Mouse (Mus musculus) thymus, postnatal 14 days (tissue): ENCODE results near the gene Hadhb.

Experiments used
- DNase-seq: peaks from one replicate; pipeline ENCODE4 v3.0.0; 2021

The Hadhb gene

GRCm38 (mm10) chr5:30131246-30131645 is 23.8 kb upstream of the Hadhb start:
- DNase-seq = no peak

GRCm38 (mm10) chr5:30132173-30132572 is 22.9 kb upstream of the Hadhb start:
- DNase-seq = no peak

DNA sequence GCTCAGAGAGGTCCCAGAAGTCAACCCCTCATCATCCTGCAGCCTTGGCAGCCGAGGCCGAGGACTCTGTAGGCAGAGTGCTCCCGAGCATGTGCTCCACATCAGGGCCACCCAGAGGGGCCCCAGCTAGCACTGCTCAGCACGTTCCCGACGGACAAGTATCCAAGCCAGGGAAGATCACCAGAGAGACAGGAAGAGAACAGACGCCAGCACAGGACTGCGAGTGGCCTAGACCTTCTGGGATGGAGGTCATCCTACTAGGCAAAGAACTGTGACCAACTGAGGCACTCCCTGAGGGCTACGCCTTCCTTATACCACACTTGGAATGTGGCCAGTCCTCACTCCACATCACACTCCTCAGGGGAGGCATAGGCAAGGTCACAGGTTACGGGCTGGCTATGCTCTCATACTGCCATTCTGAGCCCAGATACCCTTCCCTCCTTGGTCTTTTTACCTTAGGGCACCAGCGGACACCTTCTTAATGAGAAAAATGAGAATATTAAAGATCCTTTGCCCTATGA is 19.3 kb upstream of the Hadhb start:
- no peak for DNase-seq

GRCm38 (mm10) chr5:30137271-30137670 is 17.8 kb upstream of the Hadhb start:
- DNase-seq = no peak

- no peak for DNase-seq
Observed at GRCm38 (mm10) chr5:30138193-30138592, 16.9 kb upstream of the Hadhb start.

DNA sequence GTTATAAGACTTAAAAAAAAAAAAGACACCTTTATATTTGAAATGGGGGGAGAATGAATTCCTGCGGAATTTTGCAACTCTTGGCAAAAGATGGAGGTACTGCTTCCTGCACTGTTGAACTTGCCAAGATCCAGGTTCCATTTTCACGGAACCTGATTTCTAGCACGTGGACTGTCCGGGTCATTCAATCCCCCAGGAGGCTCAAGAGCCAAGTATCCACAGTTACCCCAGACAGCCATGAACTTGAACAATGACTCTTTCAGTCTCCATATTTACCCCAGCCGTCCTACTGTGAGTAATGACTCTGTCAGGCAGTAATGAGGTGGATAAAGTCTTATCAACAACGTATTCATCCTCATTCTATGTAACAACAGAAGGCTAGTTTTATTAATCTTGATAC is 8.5 kb upstream of the Hadhb start:
- DNase-seq = no peak

- no peak for DNase-seq
Observed at GRCm38 (mm10) chr5:30148133-30148920, 6.7 kb upstream of the Hadhb start.

GRCm38 (mm10) chr5:30152007-30152406 is 3.0 kb upstream of the Hadhb start:
- no peak for DNase-seq

- no peak for DNase-seq
Observed at GRCm38 (mm10) chr5:30152413-30152812, 2.6 kb upstream of the Hadhb start.

DNA sequence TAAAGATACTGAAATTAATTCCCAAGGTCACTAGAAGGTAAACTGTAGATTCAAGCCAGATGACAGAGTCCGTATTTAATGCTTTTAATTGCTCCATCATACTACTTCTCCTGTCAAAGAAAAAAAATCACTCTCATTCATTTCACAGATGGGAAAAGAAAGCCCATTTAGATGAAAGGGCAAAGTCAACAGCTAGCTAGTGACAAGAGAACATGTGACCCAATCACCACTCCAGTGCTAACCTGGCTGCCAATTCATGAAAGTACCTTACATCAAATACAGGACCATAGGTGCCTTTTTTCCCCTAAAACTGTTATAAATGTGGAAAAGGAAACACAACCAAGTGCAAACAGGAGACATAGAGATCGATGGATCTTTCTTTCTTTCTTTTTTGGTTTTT is 1.8 kb upstream of the Hadhb start:
- no peak for DNase-seq

- DNase-seq = no peak
Observed at GRCm38 (mm10) chr5:30154013-30154412, 1.0 kb upstream of the Hadhb start.

DNA sequence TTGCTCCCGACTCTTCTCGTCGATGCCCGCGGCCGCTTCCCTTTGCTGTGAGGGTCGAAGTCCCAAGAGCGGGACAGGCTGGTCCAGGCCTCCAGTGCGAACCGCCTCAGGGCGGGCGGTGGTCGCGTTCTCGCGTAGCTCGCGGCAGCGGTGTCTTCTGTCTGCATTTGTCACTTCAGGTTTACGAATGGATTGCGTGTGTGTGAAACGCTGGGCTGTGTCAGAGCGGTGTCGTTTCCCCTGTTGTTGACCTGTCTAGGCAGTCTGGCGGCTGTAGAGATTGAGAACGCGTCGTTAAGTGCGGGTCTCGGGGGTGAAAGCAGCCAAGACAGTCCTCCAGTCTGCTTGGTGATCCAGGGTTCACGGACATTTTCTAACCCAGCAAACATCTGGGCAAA is 346 bp downstream of the Hadhb start:
- DNase-seq = no peak

DNA sequence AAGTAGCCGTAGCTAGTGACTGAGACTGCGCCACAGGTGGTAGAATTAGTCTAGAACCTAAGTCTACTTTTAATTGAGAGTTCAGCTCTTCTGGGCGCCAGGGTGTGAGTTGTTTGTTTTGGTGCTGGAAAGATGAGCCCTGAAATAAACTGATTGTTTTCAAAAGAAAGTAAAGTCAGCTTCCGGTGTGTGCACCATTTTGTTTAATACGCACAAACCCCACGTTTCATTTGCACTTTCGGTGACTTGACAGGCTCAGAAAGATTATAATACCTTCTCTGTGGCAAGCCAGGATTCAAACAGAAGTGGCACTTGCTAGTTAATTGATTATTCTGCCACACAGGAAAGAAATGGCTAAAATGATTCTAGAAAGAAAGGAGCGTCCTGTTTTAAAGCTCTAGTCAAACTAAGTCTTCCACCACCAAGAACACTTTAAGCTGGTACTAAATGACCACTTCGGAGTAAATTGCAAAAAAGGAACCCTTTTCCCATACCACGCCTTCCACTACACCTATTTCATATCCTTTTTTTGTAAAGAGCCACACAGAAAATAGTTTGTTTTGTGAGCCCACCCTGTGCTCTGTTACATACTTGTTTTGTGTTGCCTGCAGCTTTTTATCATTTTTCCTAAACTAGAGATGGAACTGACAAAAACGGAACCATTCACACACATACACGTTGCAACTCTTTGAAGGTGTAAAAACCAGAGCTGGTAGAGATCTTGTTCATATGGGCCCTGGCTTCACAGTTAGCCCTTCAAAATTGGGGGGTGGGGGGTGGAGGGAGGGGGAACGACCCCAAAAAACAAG is 977 bp downstream of the Hadhb start:
- no peak for DNase-seq

- DNase-seq = no peak
Observed at GRCm38 (mm10) chr5:30159601-30160000, 4.6 kb downstream of the Hadhb start.

GRCm38 (mm10) chr5:30161836-30162235 is 6.8 kb downstream of the Hadhb start:
- no peak for DNase-seq

DNA sequence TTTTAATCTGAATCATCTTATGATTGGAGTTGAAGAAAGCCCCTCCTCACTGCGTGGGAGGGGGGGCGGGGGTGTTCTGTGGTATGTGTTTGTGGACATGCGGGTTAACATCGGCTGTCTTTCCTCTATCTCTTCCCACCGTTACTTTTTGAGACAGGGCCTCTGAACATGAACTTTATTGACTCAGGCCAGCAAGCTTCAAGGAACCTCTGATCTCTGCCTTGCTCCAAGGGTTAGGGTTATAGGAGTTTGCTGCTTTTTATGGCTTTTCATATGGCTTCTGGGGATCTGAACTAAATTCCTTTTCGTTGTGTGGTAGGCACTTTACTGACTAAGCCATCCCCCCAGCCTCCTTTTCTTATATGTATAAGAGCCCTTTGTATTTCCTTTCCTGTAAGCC is 7.3 kb downstream of the Hadhb start:
- DNase-seq = no peak

DNA sequence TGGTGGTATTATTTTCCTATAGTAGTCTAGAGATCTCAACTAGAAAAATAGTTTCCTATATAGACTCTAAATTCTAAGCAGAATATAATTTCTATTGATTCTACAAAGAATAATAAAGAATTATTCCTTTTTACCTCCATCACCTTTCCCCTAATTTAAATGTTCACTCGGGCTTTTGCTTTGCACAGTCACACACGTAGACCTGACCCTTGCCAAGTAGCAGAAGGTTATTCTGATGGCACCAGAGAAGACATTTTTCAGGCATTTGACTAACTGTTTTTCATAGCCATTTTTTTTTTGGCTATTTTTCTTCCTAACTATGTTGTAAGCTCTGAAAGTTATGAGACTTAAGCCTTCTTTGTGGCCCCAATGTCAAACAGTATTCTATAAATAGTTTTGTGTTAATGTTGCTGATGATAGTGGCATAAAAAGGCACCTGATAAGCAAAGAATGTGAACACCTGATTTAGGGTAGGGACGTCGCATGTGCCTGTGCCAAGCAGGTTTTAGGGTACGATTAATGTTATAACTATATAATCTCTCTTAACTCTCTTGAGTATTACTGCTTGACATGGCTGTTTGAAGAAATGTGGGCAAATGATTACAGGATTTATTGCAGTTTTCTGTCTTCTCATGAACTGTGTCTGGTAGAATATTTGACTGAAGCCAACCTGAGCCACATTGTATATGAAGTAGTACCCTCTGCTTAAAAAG is 10.3 kb downstream of the Hadhb start:
- no peak for DNase-seq

GRCm38 (mm10) chr5:30170303-30170940 is 15.4 kb downstream of the Hadhb start:
- DNase-seq = no peak

- DNase-seq = no peak
Observed at GRCm38 (mm10) chr5:30172115-30172514, 17.1 kb downstream of the Hadhb start.

DNA sequence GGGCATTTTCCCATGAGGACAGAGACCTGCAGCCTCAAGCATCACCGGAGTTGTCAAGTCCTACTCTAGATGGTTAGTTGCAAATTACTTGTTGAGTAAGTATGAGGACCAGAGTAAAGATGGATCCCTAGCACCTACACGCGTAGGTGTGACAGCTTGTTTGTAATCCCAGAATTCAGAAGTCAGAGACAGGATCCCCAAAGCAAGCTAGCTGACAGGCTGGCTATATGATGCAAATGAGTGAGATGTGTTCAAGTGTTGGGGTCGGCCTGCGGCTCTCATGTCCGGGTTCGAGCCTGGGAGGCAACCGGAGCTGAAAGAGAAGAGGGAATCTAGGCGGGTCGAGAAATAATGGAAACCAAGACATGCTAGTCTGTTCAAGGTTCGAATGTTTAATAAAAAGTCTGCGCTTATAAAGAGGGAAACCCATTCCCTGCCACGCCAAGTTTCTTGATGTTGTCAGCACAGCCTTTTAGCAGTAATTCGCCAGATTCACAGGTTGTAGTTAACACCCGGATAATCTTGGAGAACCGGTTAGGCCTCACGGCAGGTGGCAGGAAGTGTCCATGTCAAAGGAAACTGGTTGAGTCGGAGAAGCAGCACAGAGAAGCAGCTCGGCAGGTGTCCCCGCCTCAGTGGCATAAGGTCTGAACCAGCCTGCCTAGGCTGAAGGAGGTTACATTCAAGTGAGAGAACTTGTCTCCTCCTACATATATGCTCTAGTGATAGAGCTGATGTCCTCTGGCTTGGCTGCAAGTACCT is 18.1 kb downstream of the Hadhb start:
- no peak for DNase-seq

GRCm38 (mm10) chr5:30175811-30176210 is 20.8 kb downstream of the Hadhb start:
- no peak for DNase-seq
